Mouse (Mus musculus) forebrain, embryonic 14.5 days (tissue): ENCODE results near the gene Slc31a2. TPM values are rescaled to one million over a fixed set of nuclear protein-coding genes. Genes with fewer than 3 reads are reported as not detected.

Experiments
- ATAC-seq: fragments of 200-750 bp; cut with Nextera tagmentation; 2 replicates; pipeline ENCODE4 v1.8.0; 2017; ENCODE audit warnings: mild to moderate bottlenecking, moderate library complexity
- DNase-seq: peaks from one replicate; pipeline ENCODE4 v3.0.0-alpha.2; 2015; ENCODE audit warnings: low spot score
- H3K27ac ChIP-seq: fragments of 300-500 bp; sonication (generic); 2 replicates; pipeline ENCODE4 v1.5.1; 2014; ENCODE audit warnings: low read depth, mild to moderate bottlenecking, control low read depth, low read length, moderate library complexity
- H3K27me3 ChIP-seq: fragments of 300-500 bp; sonication (generic); replicated peaks from 2 replicates; pipeline ENCODE4 v1.6.1; 2014; ENCODE audit warnings: low read length, control low read depth, mixed read lengths; ENCODE audit not compliant: control insufficient read depth, insufficient read depth
- H3K36me3 ChIP-seq: fragments of 300-500 bp; sonication (generic); 2 replicates; pipeline ENCODE4 v1.6.1; 2014; ENCODE audit warnings: low read length, control low read depth; ENCODE audit not compliant: control insufficient read depth, insufficient read depth
- H3K4me1 ChIP-seq: fragments of 300-500 bp; sonication (generic); 2 replicates; pipeline ENCODE4 v1.6.1; 2014; ENCODE audit warnings: antibody characterized with exemption, low read length, control low read depth; ENCODE audit not compliant: control insufficient read depth, insufficient read depth
- H3K4me2 ChIP-seq: fragments of 300-500 bp; sonication (generic); 2 replicates; pipeline ENCODE4 v1.6.1; 2014; ENCODE audit warnings: mild to moderate bottlenecking, control low read depth, low read length
- H3K4me3 ChIP-seq: fragments of 300-500 bp; sonication (generic); 2 replicates; pipeline ENCODE4 v1.5.1; 2014; ENCODE audit warnings: low read depth, low read length, control low read depth
- H3K9ac ChIP-seq: fragments of 300-500 bp; sonication (generic); 2 replicates; pipeline ENCODE4 v1.6.1; 2014; ENCODE audit warnings: mild to moderate bottlenecking, low read length, control low read depth, moderate library complexity
- H3K9me3 ChIP-seq: fragments of 300-500 bp; sonication (generic); replicated peaks from 2 replicates; pipeline ENCODE4 v1.6.1; 2016; ENCODE audit warnings: low read length, control low read depth, mixed read lengths; ENCODE audit not compliant: control insufficient read depth
- WGBS: fragments of 180-500 bp; shearing (Covaris S2); extraction: QIAGEN DNeasy Blood & Tissue Kit; methylation state at CpG from one replicate; pipeline ENCODE4 v1.1.7; 2014; 5-methylcytosine and 5-hydroxymethylcytosine counted together
- polyA plus RNA-seq: library from polyadenylated mRNA; unstranded; fragments of >200 nt; fragmentation: Nextera tagmentation; extraction: Ambion mirVana; gene quantifications from 2 replicates; pipeline ENCODE4 v1.2.1, GENCODE M21; 2014

Gene Slc31a2
- polyA plus RNA-seq, 1 experiment from 2014 or later: 4.0 TPM

DNA sequence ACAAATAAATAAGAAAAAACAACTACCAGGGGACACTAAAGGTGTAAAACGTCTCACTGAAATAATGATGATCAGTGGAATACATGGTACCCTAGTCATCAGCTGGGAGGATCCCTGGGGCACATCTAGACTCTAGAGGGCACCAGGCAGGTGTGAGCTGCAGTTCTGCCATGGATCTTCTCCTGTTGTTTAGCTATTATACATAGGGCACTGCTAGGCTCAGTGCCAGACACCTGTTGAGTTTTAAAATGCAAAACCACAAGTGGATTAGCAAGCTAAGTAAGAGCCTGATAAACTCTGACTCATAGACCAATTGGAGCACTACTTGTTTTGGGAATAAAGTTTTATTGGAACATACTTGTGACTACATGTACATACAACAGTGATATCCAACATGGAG, 55.9 kb downstream of the Slc31a2 start:
- Histone ChIP-seq H3K27ac (no peak overlapping the region), H3K4me2 (no peak overlapping the region), H3K4me3 (no peak overlapping the region), H3K4me1 (no peaks in the 10 kb centered on the region), H3K27me3 (no peaks in the 10 kb centered on the region), H3K36me3 (peaks cover 47% of the 10 kb centered on the region), H3K9ac (no peak overlapping the region), H3K9me3 (no peaks in the 10 kb centered on the region)
- no peak for DNase-seq
- no peak for ATAC-seq
- WGBS: 78% methylated on average over 1 of the region's 1 CpGs

DNA sequence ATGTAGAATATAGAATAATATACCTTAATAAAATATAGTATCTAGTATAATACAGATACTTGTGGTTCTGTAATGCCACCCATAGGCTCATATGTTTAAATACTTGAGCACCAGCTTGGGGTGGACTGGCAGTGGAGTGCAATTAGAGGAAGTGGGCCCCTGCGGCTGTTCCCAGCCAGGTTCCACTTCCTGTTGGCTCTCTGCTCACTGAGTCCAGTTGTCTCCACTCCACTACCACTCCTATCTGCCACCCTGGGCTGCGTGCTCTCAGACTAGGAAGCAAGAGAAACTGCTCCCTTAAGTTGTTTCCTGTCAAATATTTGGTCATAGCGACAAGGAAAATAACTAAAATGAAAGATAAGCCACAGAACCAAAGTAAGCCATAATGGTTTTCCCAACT, 60.3 kb downstream of the Slc31a2 start:
- no peak for ATAC-seq
- no peak overlapping the region for H3K4me3 ChIP-seq
- H3K36me3 ChIP-seq: peaks cover 70% of the 10 kb centered on the region

DNA sequence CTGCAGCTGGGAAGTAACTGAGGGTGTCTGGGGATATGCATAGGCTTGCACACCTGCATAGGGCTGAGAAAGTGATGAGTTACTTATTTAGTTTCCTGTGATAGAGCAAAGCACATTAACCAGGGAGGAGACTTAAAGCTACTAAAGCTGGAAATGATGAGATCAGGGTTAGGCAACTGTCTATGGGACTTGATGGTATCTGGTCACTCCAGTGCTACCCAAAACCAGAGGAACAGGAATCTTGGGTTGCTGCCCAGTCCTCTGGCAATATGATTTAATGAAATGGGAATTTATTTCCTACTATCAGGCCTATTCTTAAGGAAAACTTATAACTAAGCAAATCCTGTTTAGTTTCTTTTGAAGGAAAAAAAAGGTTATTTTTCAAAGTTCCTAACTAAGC, 63.7 kb downstream of the Slc31a2 start:
- Histone ChIP-seq H3K36me3 (peaks cover 78% of the 10 kb centered on the region), H3K4me2 (no peak overlapping the region)

More for the DNA sequence above, 60.3 kb downstream of the Slc31a2 start:
- DNase-seq: no peak
- 94% methylated on average over 3 of the region's 3 CpGs for WGBS
- Histone ChIP-seq H3K9me3 (no peaks in the 10 kb centered on the region), H3K27me3 (no peaks in the 10 kb centered on the region), H3K9ac (no peak overlapping the region), H3K4me2 (no peak overlapping the region), H3K4me1 (no peaks in the 10 kb centered on the region), H3K27ac (no peak overlapping the region)

DNA sequence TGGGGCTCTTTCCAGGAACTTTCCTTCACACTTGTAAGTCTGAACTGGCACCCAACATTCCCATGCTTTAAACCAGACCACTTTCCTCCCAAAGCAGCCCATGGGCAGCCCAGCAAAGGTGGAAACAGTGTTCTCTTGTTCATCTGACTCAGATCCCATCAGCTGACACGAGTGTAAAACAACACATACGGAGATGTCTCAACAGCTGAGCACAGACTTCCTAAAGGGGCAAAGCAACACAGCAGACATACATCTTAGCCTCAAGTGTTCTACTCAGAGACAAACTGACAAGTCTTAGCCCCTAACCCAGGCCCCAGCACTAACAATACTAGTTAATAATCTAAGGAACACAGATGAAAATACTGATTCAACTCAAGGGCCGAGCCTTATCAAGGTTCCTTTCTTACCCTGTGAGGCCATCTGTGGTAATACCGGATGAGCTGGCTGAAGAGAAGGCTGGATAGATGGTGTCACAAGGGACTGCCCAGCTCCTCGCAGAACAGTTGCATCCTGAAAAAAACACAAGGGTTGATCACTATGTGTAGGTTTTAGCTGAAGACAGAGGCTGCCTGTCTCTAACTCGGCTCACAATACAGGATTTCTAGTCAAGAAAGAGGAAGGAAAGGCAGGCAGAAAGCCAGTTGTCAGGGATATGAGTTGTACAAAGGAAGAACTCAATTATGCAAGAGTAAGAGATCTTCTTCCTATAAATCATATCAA, 66.7 kb downstream of the Slc31a2 start:
- H3K27me3 ChIP-seq: no peaks in the 10 kb centered on the region
- H3K27ac ChIP-seq: no peak overlapping the region
- no peak for ATAC-seq
- H3K4me1 ChIP-seq: no peaks in the 10 kb centered on the region
- H3K9ac ChIP-seq: no peak overlapping the region
- no peak for DNase-seq
- peaks cover 68% of the 10 kb centered on the region for H3K36me3 ChIP-seq
- no peak overlapping the region for H3K4me2 ChIP-seq
- H3K9me3 ChIP-seq: no peaks in the 10 kb centered on the region
- 91% methylated on average over 6 of the region's 6 CpGs for WGBS
- H3K4me3 ChIP-seq: no peak overlapping the region

More for the DNA sequence above, 63.7 kb downstream of the Slc31a2 start:
- H3K27me3 ChIP-seq: no peaks in the 10 kb centered on the region
- ATAC-seq: no peak
- no peak overlapping the region for H3K4me3 ChIP-seq
- H3K4me1 ChIP-seq: no peaks in the 10 kb centered on the region
- DNase-seq: no peak
- no peaks in the 10 kb centered on the region for H3K9me3 ChIP-seq
- H3K9ac ChIP-seq: no peak overlapping the region
- H3K27ac ChIP-seq: no peak overlapping the region

DNA sequence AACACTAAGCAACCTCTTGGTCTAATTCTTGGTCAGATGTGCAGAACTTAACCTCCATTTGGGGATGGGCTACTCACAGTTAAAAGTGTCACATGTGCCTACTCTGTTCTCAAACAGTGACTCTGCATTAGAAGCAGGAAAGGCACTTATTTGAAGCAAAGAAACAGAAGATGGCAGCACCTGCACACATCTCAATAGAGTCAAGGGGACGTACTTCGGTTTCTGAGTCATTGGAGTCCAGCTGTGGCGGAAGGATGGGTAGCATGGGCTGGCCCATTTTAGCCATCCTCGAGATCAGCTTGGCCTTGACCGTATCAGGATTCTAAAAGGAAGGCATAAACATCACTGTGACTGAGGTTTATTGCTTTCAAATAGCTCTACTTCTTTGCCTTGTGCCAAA, 69.6 kb downstream of the Slc31a2 start:
- H3K4me3 ChIP-seq: no peak overlapping the region
- H3K27me3 ChIP-seq: no peaks in the 10 kb centered on the region
- ATAC-seq: no peak
- no peaks in the 10 kb centered on the region for H3K9me3 ChIP-seq
- H3K27ac ChIP-seq: no peak overlapping the region
- H3K9ac ChIP-seq: no peak overlapping the region
- peaks cover 54% of the 10 kb centered on the region for H3K36me3 ChIP-seq
- WGBS: 87% methylated on average over 5 of the region's 5 CpGs
- H3K4me1 ChIP-seq: no peaks in the 10 kb centered on the region
- DNase-seq: no peak
- H3K4me2 ChIP-seq: no peak overlapping the region

DNA sequence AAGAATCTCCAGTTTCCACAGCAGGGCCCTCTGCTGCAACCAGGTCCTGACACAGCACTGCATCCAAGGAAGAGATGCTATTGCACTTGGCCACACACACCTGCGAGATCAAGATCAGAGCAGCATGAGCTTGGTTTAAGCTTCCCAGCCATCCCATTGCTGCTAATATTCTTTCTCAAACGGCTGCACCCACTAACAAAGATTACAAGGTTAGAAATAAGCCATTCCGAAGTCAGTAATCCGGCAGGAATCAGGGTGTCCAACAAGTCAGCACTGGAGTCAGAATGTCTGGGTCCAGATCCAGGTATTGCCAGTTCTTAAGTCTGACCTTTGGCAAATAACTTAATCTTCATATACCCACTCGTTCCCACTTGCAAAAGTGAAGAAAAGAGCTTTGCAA, 76.2 kb downstream of the Slc31a2 start:
- H3K9ac ChIP-seq: no peak overlapping the region
- DNase-seq (no peak), ATAC-seq (no peak)
- no peaks in the 10 kb centered on the region for H3K27me3 ChIP-seq
- H3K4me2 ChIP-seq: no peak overlapping the region
- H3K27ac ChIP-seq: no peak overlapping the region
- peaks cover 38% of the 10 kb centered on the region for H3K36me3 ChIP-seq
- H3K4me3 ChIP-seq: no peak overlapping the region
- H3K4me1 ChIP-seq: no peaks in the 10 kb centered on the region
- H3K9me3 ChIP-seq: no peaks in the 10 kb centered on the region
- WGBS: 91% methylated on average over 5 of the region's 5 CpGs

DNA sequence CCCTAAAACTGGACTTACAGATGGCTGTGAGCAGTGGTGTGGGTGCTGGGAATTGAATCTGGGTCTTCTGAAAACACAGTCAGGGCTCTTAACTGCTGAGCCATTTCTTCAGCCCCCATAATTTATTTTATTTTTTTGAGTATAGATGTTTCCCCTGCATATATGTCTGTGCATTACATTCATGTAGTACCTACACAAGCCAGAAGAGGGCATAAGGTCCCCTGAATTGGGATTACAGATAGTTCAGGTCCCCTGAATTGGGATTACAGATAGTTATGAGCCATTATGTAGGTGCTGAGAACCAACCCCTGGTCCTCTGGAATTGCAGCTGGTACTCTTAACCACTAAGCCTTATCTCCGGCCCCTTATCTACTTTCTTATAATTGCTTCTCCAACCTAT, 81.6 kb downstream of the Slc31a2 start:
- H3K4me3 ChIP-seq: no peak overlapping the region
- peaks cover 31% of the 10 kb centered on the region for H3K36me3 ChIP-seq
- no peak for DNase-seq
- no peak overlapping the region for H3K27ac ChIP-seq
- H3K27me3 ChIP-seq: no peaks in the 10 kb centered on the region
- ATAC-seq: no peak
- no peaks in the 10 kb centered on the region for H3K4me1 ChIP-seq
- no peak overlapping the region for H3K9ac ChIP-seq
- 98% methylated on average over 1 of the region's 1 CpGs for WGBS
- H3K4me2 ChIP-seq: no peak overlapping the region
- H3K9me3 ChIP-seq: no peaks in the 10 kb centered on the region

DNA sequence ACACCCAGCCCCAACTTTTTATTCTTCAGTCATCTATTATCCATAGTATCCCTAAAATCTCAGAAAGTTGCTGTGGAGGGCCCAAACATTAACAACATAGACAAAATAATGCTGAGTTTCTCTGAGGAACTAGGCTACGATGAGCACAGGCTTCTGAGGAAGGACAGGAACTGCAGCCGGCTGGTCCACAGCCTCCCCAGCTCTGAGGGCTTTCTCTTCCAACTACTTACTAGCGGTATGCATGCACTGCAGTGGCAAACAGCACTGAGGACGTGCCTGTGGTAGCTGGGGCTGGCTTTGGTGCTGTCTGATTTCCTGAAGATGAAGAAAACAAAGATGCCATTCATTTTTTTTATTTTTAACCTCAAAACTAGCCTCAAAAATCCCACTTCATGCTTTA, 83.5 kb downstream of the Slc31a2 start:
- peaks cover 23% of the 10 kb centered on the region for H3K36me3 ChIP-seq
- H3K9ac ChIP-seq: no peak overlapping the region
- no peak for DNase-seq
- 85% methylated on average over 4 of the region's 4 CpGs for WGBS
- H3K9me3 ChIP-seq: no peaks in the 10 kb centered on the region
- H3K4me3 ChIP-seq: no peak overlapping the region
- no peaks in the 10 kb centered on the region for H3K4me1 ChIP-seq
- no peak for ATAC-seq
- no peak overlapping the region for H3K27ac ChIP-seq
- no peak overlapping the region for H3K4me2 ChIP-seq
- H3K27me3 ChIP-seq: no peaks in the 10 kb centered on the region

DNA sequence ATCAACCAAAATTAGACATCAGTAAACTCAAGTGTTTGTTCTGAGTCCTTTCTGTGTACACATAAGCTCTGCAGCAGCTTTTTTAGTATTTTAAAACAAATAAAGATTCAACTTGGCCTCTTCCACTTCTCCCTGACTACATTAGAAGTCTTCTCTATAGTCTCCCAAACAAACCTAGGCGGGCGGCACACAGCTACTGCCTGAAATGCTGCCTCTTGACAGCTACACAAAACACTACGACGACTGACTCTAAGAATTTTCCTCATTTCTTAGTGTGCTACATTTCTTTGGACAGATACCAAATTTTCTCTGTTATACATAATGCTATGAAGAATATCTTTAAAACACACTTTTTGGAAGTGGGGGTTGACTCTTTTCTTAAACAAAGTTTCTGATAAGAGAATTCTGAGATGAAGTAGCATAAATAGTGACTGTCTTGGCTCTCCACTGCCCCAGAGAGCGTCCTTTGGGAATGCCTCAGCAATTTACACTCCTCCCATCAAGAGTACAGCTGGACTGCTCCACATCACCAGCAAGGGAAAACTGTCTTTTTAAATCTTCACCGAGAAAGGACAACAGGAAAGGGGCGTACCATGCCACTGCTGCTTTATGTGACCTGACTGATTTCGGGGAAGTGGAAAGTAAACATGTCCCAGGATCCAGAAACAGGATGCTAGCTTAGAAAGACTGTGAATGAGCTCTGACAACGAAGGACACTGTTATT, 85.4 kb downstream of the Slc31a2 start:
- no peaks in the 10 kb centered on the region for H3K9me3 ChIP-seq
- no peak for DNase-seq
- H3K27me3 ChIP-seq: no peaks in the 10 kb centered on the region
- H3K4me3 ChIP-seq: no peak overlapping the region
- 84% methylated on average over 9 of the region's 9 CpGs for WGBS
- H3K4me1 ChIP-seq: no peaks in the 10 kb centered on the region
- H3K27ac ChIP-seq: no peak overlapping the region
- no peak overlapping the region for H3K9ac ChIP-seq
- no peak overlapping the region for H3K4me2 ChIP-seq
- H3K36me3 ChIP-seq: peaks cover 26% of the 10 kb centered on the region
- ATAC-seq: no peak
